Mouse (Mus musculus) cortical plate, adult 2 months (tissue): ENCODE measurements around the gene Musk.

Experiments
- CTCF ChIP-seq: fragments of 200-500 bp; IDR thresholded peaks from 2 replicates; pipeline ENCODE4 v1.5.1; 2011; ENCODE audit warnings: mild to moderate bottlenecking, control low read depth, low read length; ENCODE audit not compliant: insufficient read depth; ENCODE audit errors: extremely low read depth
- POLR2A ChIP-seq: fragments of 200-500 bp; IDR thresholded peaks from 2 replicates; pipeline ENCODE4 v1.6.1; 2011; ENCODE audit warnings: mild to moderate bottlenecking, low read length, control low read depth; ENCODE audit not compliant: insufficient read depth; ENCODE audit errors: extremely low read depth

- no peak for TF ChIP-seq POLR2A
- TF ChIP-seq CTCF = no peak
Measured at GRCm38 (mm10) chr4:58245544-58245943, 40.2 kb upstream of the Musk start.
